Mouse (Mus musculus): ENCODE measurements around the gene Mgmt. TPM values are rescaled to one million over a fixed set of nuclear protein-coding genes. Genes with fewer than 3 reads are reported as not detected.

The Mgmt gene
- total and polyA plus RNA-seq, 3 experiments = not detected

GRCm38 (mm10) chr7:137172278-137172677 lies 277.9 kb downstream of the Mgmt start:
- no peaks in the 10 kb centered on the region for H3K9me3 ChIP-seq (replicated peaks; ENCODE audit: insufficient read depth, low read length)
- no peaks in the 10 kb centered on the region for H3K4me1 ChIP-seq (ENCODE audit: control insufficient read depth in 1 of 2, insufficient read depth in 2 of 2, low read length in 2 of 2)
- no peak overlapping the region for H3K9ac ChIP-seq (ENCODE audit: control insufficient read depth, low read depth, low read length, poor library complexity, severe bottlenecking)
- H3K79me2 ChIP-seq (ENCODE audit: control insufficient read depth, insufficient read depth, low read length, poor library complexity) = no peaks in the 10 kb centered on the region
- H3K27me3 ChIP-seq (ENCODE audit: control insufficient read depth in 1 of 2, insufficient read depth in 2 of 2, low read length in 2 of 2) = no peaks in the 10 kb centered on the region
- DNase-seq (ENCODE audit: low read depth, low spot score) = no peak
- H3K36me3 ChIP-seq (ENCODE audit: control insufficient read depth in 1 of 2, insufficient read depth in 2 of 2, low read length in 2 of 2) = no peaks in the 10 kb centered on the region
- TF ChIP-seq KAT2A (conservative IDR thresholded peaks at IDR 0.05; ENCODE audit: low read depth, low read length) (no peak), ELF1 (IDR thresholded peaks at IDR 0.05; ENCODE audit: low read depth, low read length) (no peak), NRF1 (IDR thresholded peaks at IDR 0.05; ENCODE audit: insufficient read depth, low read depth, low read length, poor library complexity, severe bottlenecking) (no peak), ZMIZ1 (IDR thresholded peaks at IDR 0.05; ENCODE audit: low read depth, low read length) (no peak), TAL1 (IDR thresholded peaks at IDR 0.05; ENCODE audit: low read length) (no peak), CTCF (IDR thresholded peaks at IDR 0.05 in 2 of 3, conservative IDR thresholded peaks at IDR 0.05 in 1 of 3; ENCODE audit: control insufficient read depth in 1 of 3, insufficient read depth in 1 of 3, low read depth in 2 of 3, low read length in 3 of 3, poor library complexity in 1 of 3, severe bottlenecking in 1 of 3) (no peak), NELFE (IDR thresholded peaks at IDR 0.05; ENCODE audit: low read depth, low read length) (no peak), ZKSCAN1 (IDR thresholded peaks at IDR 0.05; ENCODE audit: low read depth, low read length) (no peak), MAX (IDR thresholded peaks at IDR 0.05; ENCODE audit: low read length) (no peak), UBTF (IDR thresholded peaks at IDR 0.05; ENCODE audit: borderline replicate concordance, insufficient read depth, low read depth, low read length) (no peak), SIN3A (IDR thresholded peaks at IDR 0.05; ENCODE audit: low read length) (no peak), GATA1 (IDR thresholded peaks at IDR 0.05; ENCODE audit: low read depth, low read length) (no peak), MAFK (IDR thresholded peaks at IDR 0.05; ENCODE audit: borderline replicate concordance, low read depth, low read length) (no peak), MYC (IDR thresholded peaks at IDR 0.05; ENCODE audit: low read depth, low read length) (no peak), MEF2A (IDR thresholded peaks at IDR 0.05; ENCODE audit: extremely low read depth, insufficient replicate concordance, low read depth, low read length, poor library complexity, severe bottlenecking) (no peak), MXI1 (IDR thresholded peaks at IDR 0.05; ENCODE audit: low read depth, low read length) (no peak), ZC3H11A (IDR thresholded peaks at IDR 0.05; ENCODE audit: low read depth, low read length) (no peak), MYB (IDR thresholded peaks at IDR 0.05; ENCODE audit: low read depth, low read length) (no peak), GABPA (IDR thresholded peaks at IDR 0.05; ENCODE audit: low read depth, low read length) (no peak), SMC3 (IDR thresholded peaks at IDR 0.05; ENCODE audit: low read depth, low read length) (no peak)
- no peak overlapping the region for H3K27ac ChIP-seq (ENCODE audit: control insufficient read depth, low read depth, low read length)
- H3K4me3 ChIP-seq (ENCODE audit: control insufficient read depth in 1 of 2, insufficient read depth in 1 of 2, low read depth in 2 of 2, low read length in 2 of 2) = no peak overlapping the region
